Mouse (Mus musculus) myocyte (in vitro differentiated cells): ENCODE data around the gene Msx2. TPM values are rescaled to one million over a fixed set of nuclear protein-coding genes. Genes with fewer than 3 reads are reported as not detected.

Source experiments
- H3K27me3 ChIP-seq: one replicate; pipeline ENCODE4 v1.6.1; 2011; ENCODE audit not compliant: control insufficient read depth, insufficient read depth, insufficient read length
- H3K36me3 ChIP-seq: one replicate; pipeline ENCODE4 v1.6.1; 2011; ENCODE audit not compliant: control insufficient read depth, insufficient read depth
- H3K4me2 ChIP-seq: one replicate; pipeline ENCODE4 v1.6.1; 2011; ENCODE audit warnings: low read depth, control low read depth
- H3K4me3 ChIP-seq: one replicate; pipeline ENCODE4 v1.5.1; 2011; ENCODE audit warnings: mild to moderate bottlenecking, control low read depth, moderate library complexity
- H3K79me2 ChIP-seq: one replicate; pipeline ENCODE4 v1.6.1; 2011; ENCODE audit not compliant: control insufficient read depth, insufficient read depth
- H3ac ChIP-seq: one replicate; pipeline ENCODE4 v1.6.1; 2011; ENCODE audit not compliant: control insufficient read depth, insufficient read length
- CEBPB ChIP-seq: IDR thresholded peaks from 2 replicates; pipeline ENCODE4 v1.6.1; 2011; ENCODE audit warnings: mild to moderate bottlenecking, moderate library complexity; ENCODE audit not compliant: poor library complexity, insufficient read depth, severe bottlenecking
- E2F4 ChIP-seq: IDR thresholded peaks from one replicate; pipeline ENCODE4 v1.6.1; 2011; ENCODE audit warnings: mild to moderate bottlenecking, control low read depth, moderate library complexity; ENCODE audit not compliant: insufficient read depth
- MAX ChIP-seq: IDR thresholded peaks from one replicate; pipeline ENCODE4 v1.6.1; 2011; ENCODE audit warnings: low read depth, mild to moderate bottlenecking, control low read depth
- MYOD1 ChIP-seq, 3 experiments: IDR thresholded peaks; one replicate each; pipeline ENCODE4 v1.6.1; 2011; ENCODE audit warnings: control low read depth in 2 of 3, low read depth in 2 of 3, mild to moderate bottlenecking in 2 of 3, moderate library complexity in 1 of 3; ENCODE audit not compliant: insufficient read length in 2 of 3, control insufficient read depth in 1 of 3
- MYOG ChIP-seq, 3 experiments: IDR thresholded peaks; one replicate each; pipeline ENCODE4 v1.6.1; 2011; ENCODE audit warnings: control low read depth in 2 of 3, low read depth in 2 of 3, mild to moderate bottlenecking in 2 of 3; ENCODE audit not compliant: insufficient read length in 2 of 3, control insufficient read depth in 1 of 3, insufficient read depth in 1 of 3
- POLR2A ChIP-seq: IDR thresholded peaks from one replicate; pipeline ENCODE4 v1.6.1; 2011; ENCODE audit warnings: low read depth, mild to moderate bottlenecking, control low read depth, moderate library complexity; ENCODE audit not compliant: insufficient read length
- POLR2AphosphoS2 ChIP-seq: IDR thresholded peaks from one replicate; pipeline ENCODE4 v1.6.1; 2011; ENCODE audit warnings: low read depth, control low read depth; ENCODE audit not compliant: insufficient read length
- REST ChIP-seq: IDR thresholded peaks from one replicate; pipeline ENCODE4 v1.6.1; 2011; ENCODE audit warnings: mild to moderate bottlenecking, control low read depth, moderate library complexity; ENCODE audit not compliant: insufficient read depth, insufficient read length
- SRF ChIP-seq: IDR thresholded peaks from one replicate; pipeline ENCODE4 v1.6.1; 2011; ENCODE audit warnings: low read depth; ENCODE audit not compliant: control insufficient read depth, insufficient read length
- TCF12 ChIP-seq: IDR thresholded peaks from one replicate; pipeline ENCODE4 v1.6.1; 2011; ENCODE audit warnings: mild to moderate bottlenecking, control low read depth; ENCODE audit not compliant: poor library complexity, insufficient read depth, severe bottlenecking
- TCF3 ChIP-seq: IDR thresholded peaks from one replicate; pipeline ENCODE4 v1.6.1; 2011; ENCODE audit warnings: low read depth, control low read depth; ENCODE audit not compliant: insufficient read length
- USF1 ChIP-seq: IDR thresholded peaks from one replicate; pipeline ENCODE4 v1.6.1; 2011; ENCODE audit warnings: low read depth, mild to moderate bottlenecking, control low read depth, moderate library complexity
- polyA plus RNA-seq: library from polyadenylated mRNA; unstranded; fragments of >200 nt; fragmentation: generic; extraction: Trizol; gene quantifications from one replicate; pipeline ENCODE4 v1.2.1, GENCODE M21; 2012; ENCODE audit warnings: missing spikeins

Gene Msx2
- polyA plus RNA-seq, 1 experiment, result 0.04 TPM

- H3K4me2 ChIP-seq, result no peak overlapping the region
- no peak overlapping the region for H3ac ChIP-seq
- H3K27me3 ChIP-seq, result peaks cover 22% of the 10 kb centered on the region
- H3K36me3 ChIP-seq, result no peaks in the 10 kb centered on the region
- no peak overlapping the region for H3K4me3 ChIP-seq
- H3K79me2 ChIP-seq, result no peaks in the 10 kb centered on the region
- TF ChIP-seq TCF12 (no peak), E2F4 (no peak), USF1 (no peak), SRF (no peak), POLR2A (no peak), REST (no peak), POLR2AphosphoS2 (no peak), MAX (no peak), CEBPB (no peak), MYOD1 (IDR thresholded peaks at IDR 0.05; ENCODE audit: control insufficient read depth in 1 of 3, insufficient read length in 2 of 3, low read depth in 2 of 3) (no peak), TCF3 (no peak), MYOG (IDR thresholded peaks at IDR 0.05; ENCODE audit: control insufficient read depth in 1 of 3, insufficient read depth in 1 of 3, insufficient read length in 2 of 3, low read depth in 2 of 3) (no peak)
These were observed 1.5 kb downstream of the Msx2 start for GRCm38 (mm10) chr13:53471411-53471810.

GRCm38 (mm10) chr13:53470437-53471151, 2.3 kb downstream of the Msx2 start:
- TF ChIP-seq MYOD1 (IDR thresholded peaks at IDR 0.05; ENCODE audit: control insufficient read depth in 1 of 3, insufficient read length in 2 of 3, low read depth in 2 of 3) (no peak), TCF12 (no peak), SRF (no peak), USF1 (no peak), E2F4 (no peak), POLR2A (no peak), TCF3 (no peak), MAX (no peak), REST (no peak), MYOG (IDR thresholded peaks at IDR 0.05; ENCODE audit: control insufficient read depth in 1 of 3, insufficient read depth in 1 of 3, insufficient read length in 2 of 3, low read depth in 2 of 3) (no peak), POLR2AphosphoS2 (no peak), CEBPB (no peak)
- H3K36me3 ChIP-seq, result no peaks in the 10 kb centered on the region
- no peak overlapping the region for H3ac ChIP-seq
- no peak overlapping the region for H3K4me2 ChIP-seq
- H3K79me2 ChIP-seq, result no peaks in the 10 kb centered on the region
- H3K4me3 ChIP-seq, result no peak overlapping the region
- peaks cover 14% of the 10 kb centered on the region for H3K27me3 ChIP-seq

DNA sequence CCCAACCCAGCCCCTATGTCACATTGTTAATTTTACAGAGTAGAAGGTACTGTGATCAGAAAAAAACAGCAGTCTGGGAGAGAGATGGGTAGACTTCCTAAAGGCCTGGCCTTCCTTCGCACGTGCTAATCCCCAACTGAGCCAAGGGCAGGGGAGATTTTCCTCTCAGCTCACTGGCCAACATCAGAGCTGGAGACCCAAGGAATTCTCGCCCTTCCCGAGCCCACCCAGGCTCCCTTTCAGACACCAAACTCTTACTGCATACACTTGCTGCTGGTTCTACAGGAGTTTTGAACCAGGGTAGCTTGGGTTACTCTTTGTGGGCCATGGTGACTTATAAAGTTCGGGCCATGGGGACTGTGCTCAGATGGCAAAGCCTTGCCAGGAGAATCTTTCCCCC, 3.1 kb downstream of the Msx2 start:
- no peak overlapping the region for H3K4me2 ChIP-seq
- no peak overlapping the region for H3K4me3 ChIP-seq
- peaks cover 17% of the 10 kb centered on the region for H3K27me3 ChIP-seq

DNA sequence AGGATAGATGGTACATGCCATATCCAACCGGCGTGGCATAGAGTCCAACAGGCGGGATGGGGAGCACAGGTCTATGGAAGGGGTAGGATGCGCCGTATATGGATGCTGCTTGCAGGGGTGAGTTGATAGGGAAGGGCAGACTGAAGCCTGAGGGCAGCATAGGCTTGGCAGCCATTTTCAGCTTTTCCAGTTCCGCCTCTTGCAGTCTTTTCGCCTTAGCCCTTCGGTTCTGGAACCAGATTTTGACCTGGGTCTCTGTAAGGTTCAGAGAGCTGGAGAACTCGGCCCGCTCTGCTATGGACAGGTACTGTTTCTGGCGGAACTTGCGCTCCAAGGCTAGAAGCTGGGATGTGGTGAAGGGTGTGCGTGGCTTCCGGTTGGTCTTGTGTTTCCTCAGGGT, 4.7 kb downstream of the Msx2 start:
- H3K27me3 ChIP-seq, result peaks cover 23% of the 10 kb centered on the region
- no peak for TF ChIP-seq MAX
- TF ChIP-seq REST, result no peak
- no peak for TF ChIP-seq USF1
- TF ChIP-seq POLR2AphosphoS2, result no peak
- no peak for TF ChIP-seq E2F4
- no peak for TF ChIP-seq TCF12
- TF ChIP-seq TCF3, result no peak
- TF ChIP-seq CEBPB, result no peak
- no peak for TF ChIP-seq SRF
- no peak for TF ChIP-seq MYOD1 (IDR thresholded peaks at IDR 0.05; ENCODE audit: control insufficient read depth in 1 of 3, insufficient read length in 2 of 3, low read depth in 2 of 3)

More for the DNA sequence above, 3.1 kb downstream of the Msx2 start:
- no peaks in the 10 kb centered on the region for H3K79me2 ChIP-seq
- TF ChIP-seq POLR2AphosphoS2 (no peak), TCF12 (no peak), MYOG (IDR thresholded peaks at IDR 0.05; ENCODE audit: control insufficient read depth in 1 of 3, insufficient read depth in 1 of 3, insufficient read length in 2 of 3, low read depth in 2 of 3) (no peak), MAX (no peak), E2F4 (no peak)
- H3K36me3 ChIP-seq, result no peaks in the 10 kb centered on the region
- no peak overlapping the region for H3ac ChIP-seq

More for the DNA sequence above, 4.7 kb downstream of the Msx2 start:
- no peaks in the 10 kb centered on the region for H3K79me2 ChIP-seq
- H3ac ChIP-seq, result no peak overlapping the region
- H3K4me3 ChIP-seq, result no peak overlapping the region
- no peak overlapping the region for H3K4me2 ChIP-seq
- no peaks in the 10 kb centered on the region for H3K36me3 ChIP-seq
